Mouse (Mus musculus) hindbrain, embryonic 11.5 days (tissue): ENCODE data around the gene Hlcs. TPM values are rescaled to one million over a fixed set of nuclear protein-coding genes. Genes with fewer than 3 reads are reported as not detected.

Experiments
- ATAC-seq: fragments of 200-750 bp; cut with Nextera tagmentation; 2 replicates; pipeline ENCODE4 v1.8.0; 2017; ENCODE audit warnings: mild to moderate bottlenecking, moderate TSS enrichment, moderate library complexity; ENCODE audit not compliant: low FRiP score
- DNase-seq: peaks from one replicate; pipeline ENCODE4 v3.0.0-alpha.2; 2015; ENCODE audit warnings: low spot score
- H3K27ac ChIP-seq: fragments of 300-500 bp; sonication (generic); 2 replicates; pipeline ENCODE4 v1.5.1; 2014; ENCODE audit warnings: mild to moderate bottlenecking, low read depth, low read length
- H3K27me3 ChIP-seq: fragments of 300-500 bp; sonication (generic); 2 replicates; pipeline ENCODE4 v1.6.1; 2014; ENCODE audit warnings: mild to moderate bottlenecking, low read length, moderate library complexity, mixed read lengths; ENCODE audit not compliant: control insufficient read depth, insufficient read depth
- H3K36me3 ChIP-seq: fragments of 300-500 bp; sonication (generic); 2 replicates; pipeline ENCODE4 v1.6.1; 2014; ENCODE audit warnings: mild to moderate bottlenecking, low read length, moderate library complexity, mixed read lengths; ENCODE audit not compliant: control insufficient read depth, insufficient read depth
- H3K4me1 ChIP-seq: fragments of 300-500 bp; sonication (generic); replicated peaks from 2 replicates; pipeline ENCODE4 v1.6.1; 2014; ENCODE audit warnings: low read length, mixed read lengths; ENCODE audit not compliant: control insufficient read depth, insufficient read depth
- H3K4me2 ChIP-seq: fragments of 300-500 bp; sonication (generic); replicated peaks from 2 replicates; pipeline ENCODE4 v1.6.1; 2014; ENCODE audit warnings: mild to moderate bottlenecking, low read depth, low read length
- H3K4me3 ChIP-seq: fragments of 300-500 bp; sonication (generic); 2 replicates; pipeline ENCODE4 v1.5.1; 2014; ENCODE audit warnings: low read depth, low read length
- H3K9ac ChIP-seq: fragments of 300-500 bp; sonication (generic); 2 replicates; pipeline ENCODE4 v1.6.1; 2014; ENCODE audit warnings: low read depth, low read length
- H3K9me3 ChIP-seq: fragments of 300-500 bp; sonication (generic); 2 replicates; pipeline ENCODE4 v1.6.1; 2016; ENCODE audit warnings: low read length; ENCODE audit not compliant: control insufficient read depth
- WGBS: fragments of 180-500 bp; shearing (Covaris S2); extraction: QIAGEN DNeasy Blood & Tissue Kit; methylation state at CpG from one replicate; pipeline ENCODE4 v1.1.7; 2014; 5-methylcytosine and 5-hydroxymethylcytosine counted together
- polyA plus RNA-seq: library from polyadenylated mRNA; unstranded; fragments of >200 nt; fragmentation: Nextera tagmentation; extraction: Ambion mirVana; gene quantifications from 2 replicates; pipeline ENCODE4 v1.2.1, GENCODE M21; 2014

Gene Hlcs
- polyA plus RNA-seq, 1 experiment from 2014 or later: 8.9 TPM

DNA sequence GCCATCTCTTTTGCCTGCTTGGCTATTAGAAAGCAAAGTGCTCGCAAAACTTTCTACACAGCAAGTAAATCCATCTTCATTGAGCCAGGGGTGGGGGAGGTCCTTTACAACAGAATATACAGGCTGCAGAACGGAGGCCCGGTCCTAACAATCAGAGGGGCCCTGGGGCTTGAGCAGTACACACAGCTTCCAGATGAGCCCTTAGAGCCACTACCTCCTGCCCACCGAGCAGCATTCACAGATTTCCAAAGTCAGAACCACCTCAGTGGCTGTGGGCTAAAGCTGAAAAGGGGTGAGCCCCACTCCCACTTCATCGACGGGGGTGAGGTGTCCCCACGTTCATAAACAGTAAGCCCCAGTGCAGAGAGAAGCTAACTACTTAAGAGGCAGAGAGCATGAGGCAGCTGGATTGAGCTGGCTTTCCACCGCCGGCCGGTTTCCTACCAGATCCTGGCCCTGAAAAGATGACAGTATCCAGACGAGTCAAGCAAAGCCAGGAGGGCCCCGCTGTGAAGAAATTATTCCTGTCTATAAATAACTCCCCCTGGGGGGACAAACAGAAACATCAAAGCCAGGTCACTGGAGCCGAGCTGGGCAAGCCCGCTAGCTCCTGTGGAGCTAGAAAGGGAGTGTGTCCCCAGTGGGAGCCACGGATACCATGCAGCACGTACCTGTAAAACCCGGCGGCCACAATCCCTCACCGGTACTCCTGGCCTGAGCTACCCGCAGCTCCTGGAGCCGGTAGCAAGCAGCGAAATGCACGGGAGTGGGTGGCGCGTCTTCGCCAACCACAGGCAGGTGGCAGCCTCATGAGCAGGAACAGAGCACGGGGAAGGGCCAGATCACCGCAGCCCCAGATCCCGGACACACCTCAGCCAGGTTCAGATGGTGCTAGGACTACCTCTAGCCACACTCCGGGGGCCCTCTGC is 10.8 kb downstream of the Hlcs start:
- peak; percentile 60; the same call in 1 of the 2 replicates for ATAC-seq
- Histone ChIP-seq H3K9me3 (no peaks in the 10 kb centered on the region), H3K36me3 (no peaks in the 10 kb centered on the region), H3K4me3 (no peak overlapping the region), H3K9ac (peak overlapping the region; percentile 27), H3K27ac (no peak overlapping the region; the same call in 1 of the 2 replicates), H3K4me1 (peaks cover 5% of the 10 kb centered on the region; the same call in 1 of the 2 replicates), H3K27me3 (no peaks in the 10 kb centered on the region; the same call in 1 of the 2 replicates), H3K4me2 (peak overlapping the region; percentile 41)
- peak; percentile 40 for DNase-seq
- 10% methylated on average over 30 of the region's 30 CpGs for WGBS

DNA sequence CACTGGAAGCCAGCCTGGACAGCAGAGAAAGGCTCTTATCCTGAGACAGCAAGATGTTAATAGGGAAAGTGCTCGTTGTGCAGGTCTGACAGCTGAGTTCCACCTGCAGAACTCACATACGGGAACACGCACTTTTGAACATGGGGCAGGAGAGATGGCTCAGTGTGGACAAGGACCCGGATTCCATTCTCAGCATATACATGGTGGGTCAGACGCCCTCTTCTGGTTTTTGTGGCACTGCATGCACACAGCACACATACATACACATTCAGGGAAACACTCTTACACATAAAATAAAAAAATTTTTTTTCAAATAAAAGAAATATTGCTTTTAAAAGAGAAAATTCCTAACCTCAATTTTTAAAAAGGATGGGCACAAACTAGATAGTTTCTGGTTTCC is 11.7 kb downstream of the Hlcs start:
- no peak for DNase-seq
- WGBS: 83% methylated on average over 5 of the region's 5 CpGs

DNA sequence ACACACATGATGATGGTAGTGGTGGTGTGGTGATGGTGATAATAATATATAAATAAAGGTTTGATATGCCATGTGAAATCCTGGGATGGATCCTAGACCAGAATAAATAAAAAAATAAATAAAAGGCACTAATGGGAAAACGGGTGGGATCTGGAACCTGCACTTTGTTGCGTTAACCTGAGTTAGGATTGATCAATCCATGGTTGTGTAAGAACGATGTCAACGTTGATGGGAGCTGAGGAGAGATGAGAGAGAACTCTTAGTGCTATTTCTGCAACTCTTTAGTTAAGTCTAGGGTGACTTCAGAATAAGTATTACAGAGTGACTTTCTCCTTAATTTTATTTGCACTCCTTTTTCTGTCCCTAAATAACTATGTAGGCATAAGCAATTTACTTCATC is 12.2 kb downstream of the Hlcs start:
- Histone ChIP-seq H3K36me3 (no peaks in the 10 kb centered on the region), H3K9me3 (no peaks in the 10 kb centered on the region), H3K4me3 (no peak overlapping the region), H3K27me3 (no peaks in the 10 kb centered on the region; the same call in 1 of the 2 replicates), H3K27ac (no peak overlapping the region), H3K9ac (no peak overlapping the region), H3K4me1 (peaks cover 5% of the 10 kb centered on the region; the same call in 1 of the 2 replicates), H3K4me2 (no peak overlapping the region)
- ATAC-seq (no peak), DNase-seq (no peak)
- WGBS: 91% methylated on average over 4 of the region's 4 CpGs

More for the DNA sequence above, 11.7 kb downstream of the Hlcs start:
- Histone ChIP-seq H3K36me3 (no peaks in the 10 kb centered on the region), H3K4me3 (no peak overlapping the region), H3K27me3 (no peaks in the 10 kb centered on the region; the same call in 1 of the 2 replicates), H3K9ac (no peak overlapping the region), H3K4me1 (peaks cover 5% of the 10 kb centered on the region; the same call in 1 of the 2 replicates), H3K9me3 (no peaks in the 10 kb centered on the region), H3K27ac (no peak overlapping the region), H3K4me2 (no peak overlapping the region)
- no peak for ATAC-seq

DNA sequence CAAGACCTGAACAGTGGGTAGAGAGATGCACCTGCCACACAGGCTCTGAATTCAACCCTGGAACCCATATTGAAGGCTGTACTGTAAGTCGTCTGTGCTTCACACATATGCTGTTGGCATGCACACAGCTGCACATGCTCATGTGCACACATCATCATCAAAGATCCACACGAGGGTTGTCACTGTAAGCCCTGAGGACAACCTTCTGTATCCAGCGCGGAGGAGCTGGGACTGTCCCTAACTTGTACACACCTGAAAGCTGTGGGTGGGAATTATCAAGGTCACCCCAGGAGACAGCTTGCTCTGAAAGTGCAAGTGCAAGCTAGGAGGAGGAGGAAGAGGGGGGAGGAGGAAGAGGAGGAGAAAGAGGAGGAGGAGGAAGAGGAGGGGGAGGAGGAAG is 14.2 kb downstream of the Hlcs start:
- 73% methylated on average over 4 of the region's 4 CpGs for WGBS
- no peak for DNase-seq
- ATAC-seq: no peak

DNA sequence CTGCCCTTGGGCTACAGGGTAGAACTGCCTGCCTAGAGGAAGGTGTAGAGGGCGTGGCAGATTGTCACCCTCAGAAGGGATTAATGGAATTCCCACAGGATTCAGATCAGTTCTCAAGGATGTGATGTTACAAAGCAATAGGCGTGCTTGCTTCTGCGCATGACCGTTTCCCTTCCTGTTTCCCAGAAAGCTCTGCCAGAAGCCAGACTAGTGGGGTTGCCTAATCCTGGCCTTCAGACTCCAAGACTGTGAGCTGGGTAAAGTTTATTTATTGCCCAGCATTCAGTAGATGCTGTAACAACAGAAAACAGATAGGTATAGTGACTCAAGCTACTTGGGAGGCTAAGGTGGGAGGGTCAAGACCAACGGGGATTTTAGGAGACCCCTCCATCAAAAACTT is 15.3 kb downstream of the Hlcs start:
- H3K9me3 ChIP-seq: no peaks in the 10 kb centered on the region
- DNase-seq: no peak
- WGBS: 94% methylated on average over 5 of the region's 5 CpGs

More for the DNA sequence above, 14.2 kb downstream of the Hlcs start:
- no peak overlapping the region for H3K4me3 ChIP-seq
- H3K27me3 ChIP-seq: no peaks in the 10 kb centered on the region; the same call in 1 of the 2 replicates
- H3K27ac ChIP-seq: no peak overlapping the region
- no peaks in the 10 kb centered on the region for H3K36me3 ChIP-seq
- no peak overlapping the region for H3K9ac ChIP-seq
- no peak overlapping the region for H3K4me2 ChIP-seq
- H3K4me1 ChIP-seq: peaks cover 5% of the 10 kb centered on the region; the same call in 1 of the 2 replicates
- H3K9me3 ChIP-seq: no peaks in the 10 kb centered on the region

DNA sequence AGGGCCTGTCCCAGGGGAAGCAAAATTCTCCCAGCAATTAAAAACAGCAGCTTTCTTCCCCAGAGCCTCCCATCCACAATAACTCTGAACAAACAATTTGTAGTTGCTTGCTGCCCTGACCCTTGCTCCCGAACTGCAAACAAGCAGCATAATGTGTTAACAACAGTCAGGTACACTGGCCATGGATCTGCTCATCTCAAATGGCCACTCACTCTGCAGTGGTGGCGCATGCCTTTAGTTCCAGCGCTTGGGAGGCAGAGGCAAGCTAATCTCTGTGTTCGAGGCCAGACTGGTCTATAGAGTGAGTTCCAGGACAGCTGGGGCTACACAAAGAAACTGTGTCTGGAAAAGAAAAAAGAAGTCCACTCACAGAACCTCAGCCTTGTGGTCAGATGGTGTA is 22.2 kb downstream of the Hlcs start:
- Histone ChIP-seq H3K4me3 (no peak overlapping the region), H3K9me3 (no peaks in the 10 kb centered on the region), H3K27me3 (no peaks in the 10 kb centered on the region), H3K9ac (no peak overlapping the region), H3K4me1 (peaks cover 2% of the 10 kb centered on the region; the same call in 1 of the 2 replicates), H3K36me3 (no peaks in the 10 kb centered on the region), H3K27ac (no peak overlapping the region), H3K4me2 (no peak overlapping the region)
- WGBS: 84% methylated on average over 4 of the region's 4 CpGs
- DNase-seq (no peak), ATAC-seq (no peak)

More for the DNA sequence above, 15.3 kb downstream of the Hlcs start:
- no peak overlapping the region for H3K4me2 ChIP-seq
- no peak overlapping the region for H3K4me3 ChIP-seq
- H3K27ac ChIP-seq: no peak overlapping the region
- no peak for ATAC-seq
- no peak overlapping the region for H3K9ac ChIP-seq
- H3K36me3 ChIP-seq: no peaks in the 10 kb centered on the region
- peaks cover 5% of the 10 kb centered on the region; the same call in 1 of the 2 replicates for H3K4me1 ChIP-seq
- H3K27me3 ChIP-seq: no peaks in the 10 kb centered on the region

DNA sequence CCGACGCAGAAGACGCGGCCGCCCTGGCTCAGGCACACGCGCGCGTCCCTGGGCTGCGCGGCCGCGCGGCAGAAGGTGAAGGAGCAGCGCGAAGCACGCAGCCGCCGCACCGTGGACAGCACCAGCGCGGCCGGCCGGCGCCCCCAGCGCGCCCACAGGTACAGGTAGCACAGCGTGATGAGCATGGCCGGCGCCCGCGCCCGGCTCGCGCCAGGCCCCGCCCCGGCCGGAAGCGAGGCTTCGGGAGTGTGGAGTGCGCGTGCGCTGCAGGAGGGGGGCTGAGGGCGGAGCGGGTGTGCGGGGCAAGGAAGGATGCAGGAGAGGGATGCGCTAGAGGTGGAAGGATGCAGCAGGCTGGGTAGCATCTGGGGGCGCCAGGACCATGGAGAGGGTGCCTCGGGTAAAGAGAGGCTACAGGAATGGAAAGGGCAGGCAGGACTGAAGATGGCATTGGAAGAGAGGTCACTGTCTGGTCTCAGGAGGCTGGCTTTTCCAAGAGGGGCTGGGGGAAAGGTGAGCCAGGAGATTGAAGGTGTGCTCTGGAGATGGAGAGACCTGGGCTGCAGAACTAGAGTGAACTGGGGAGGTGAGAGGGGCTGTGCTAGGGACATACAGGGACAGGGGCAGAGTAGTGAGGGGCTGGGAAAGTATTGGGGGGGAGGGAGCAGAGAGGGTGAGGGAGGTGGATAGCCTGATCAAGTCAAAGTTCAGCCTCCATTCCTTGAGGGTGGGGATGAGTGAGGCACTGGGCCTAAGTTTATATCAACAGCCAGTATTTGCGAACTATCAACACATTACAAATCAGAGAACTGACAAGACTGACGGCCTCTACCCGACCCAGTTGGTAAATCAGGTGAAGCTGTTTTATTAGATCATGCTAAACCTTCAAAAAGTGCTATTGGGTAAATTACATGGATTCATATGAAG is 23.0 kb downstream of the Hlcs start:
- peak overlapping the region; percentile 8; the same call in 1 of the 2 replicates for H3K27ac ChIP-seq
- WGBS: 5% methylated on average over 52 of the region's 52 CpGs
- H3K27me3 ChIP-seq: no peaks in the 10 kb centered on the region
- peak overlapping the region; percentile 87 for H3K4me3 ChIP-seq
- peak; percentile 96 for ATAC-seq
- peak overlapping the region; percentile 69 for H3K9ac ChIP-seq
- DNase-seq: peak; percentile 89
- no peaks in the 10 kb centered on the region for H3K9me3 ChIP-seq
- no peaks in the 10 kb centered on the region for H3K36me3 ChIP-seq
- H3K4me2 ChIP-seq: peak overlapping the region; percentile 94
- peaks cover 2% of the 10 kb centered on the region; the same call in 1 of the 2 replicates for H3K4me1 ChIP-seq
